ENCODE assay signal across 28 mouse cellular contexts in the genomic region with DNA sequence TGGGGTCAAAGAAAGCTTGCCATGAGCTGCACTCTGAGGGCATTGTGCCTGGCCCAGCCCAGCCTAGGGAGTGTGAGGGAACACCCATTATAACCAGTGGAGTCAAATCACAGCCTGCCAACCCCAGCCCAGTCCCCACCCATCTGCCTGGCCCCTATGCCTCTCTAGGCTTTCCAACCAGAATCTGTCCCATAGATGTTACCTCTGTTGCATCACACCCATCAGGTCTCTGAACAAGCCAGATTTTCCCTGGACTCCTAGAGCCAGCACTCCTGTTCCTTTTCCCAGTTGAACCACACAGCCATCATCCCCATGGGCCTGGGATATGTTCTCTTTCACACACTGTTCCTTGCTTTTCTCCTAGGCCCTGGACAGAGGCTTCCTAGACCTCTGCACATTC. TPM values are rescaled to one million over a fixed set of nuclear protein-coding genes. Genes with fewer than 3 reads are reported as not detected.
"Had no signal": no experiment of that assay in that cellular context is flagged by ENCODE, and none has a peak within 500 bp of the region (broad histone marks: within the 10 kb centered on the region; RNA-seq: fewer than 3 reads in every experiment).

No protein-coding gene starts in this region.

- H3K27me3 ChIP-seq: limb, embryonic 12.5 days; limb, embryonic 15.5 days; lung, embryonic 15.5 days; megakaryocyte, embryonic 14.5 days; midbrain, embryonic 13.5 days; stomach, embryonic 15.5 days had no signal

- ATAC-seq: intestine, postnatal 0 days; midbrain, embryonic 13.5 days; midbrain, embryonic 16.5 days had no signal

- H3K4me1 ChIP-seq: limb, embryonic 15.5 days; lung, embryonic 15.5 days; megakaryocyte, embryonic 14.5 days; midbrain, embryonic 10.5 days; midbrain, embryonic 13.5 days; stomach, embryonic 15.5 days had no signal

- H3K9me3 ChIP-seq: limb, embryonic 12.5 days; limb, embryonic 15.5 days; lung, embryonic 15.5 days; midbrain, embryonic 10.5 days; midbrain, embryonic 13.5 days; stomach, embryonic 15.5 days had no signal

- H3K4me3 ChIP-seq: layer of hippocampus, adult 2 months; limb, embryonic 12.5 days; limb, embryonic 15.5 days; lung, embryonic 15.5 days; megakaryocyte, embryonic 14.5 days; midbrain, embryonic 10.5 days; midbrain, embryonic 13.5 days; stomach, embryonic 15.5 days had no signal

- H3K27ac ChIP-seq: kidney, postnatal 0 days; layer of hippocampus, adult 2 months; limb, embryonic 12.5 days; limb, embryonic 15.5 days; liver, embryonic 14.5 days; lung, embryonic 15.5 days; midbrain, embryonic 10.5 days; midbrain, embryonic 13.5 days; stomach, embryonic 15.5 days had no signal

- DNase-seq: kidney, adult 2 months; kidney, postnatal 25 days; layer of hippocampus, adult 9-11 months; lung, adult 18-20 months; lung, postnatal 10 days; lung, postnatal 36 days; right cerebral cortex, adult 18-20 months; right cerebral cortex, postnatal 25 days; spleen, adult 18-20 months; thymus, adult 2 months; thymus, postnatal 14 days; thymus, postnatal 4 days had no signal

- H3K9ac ChIP-seq: limb, embryonic 12.5 days; limb, embryonic 15.5 days; liver, embryonic 14.5 days; lung, embryonic 15.5 days; midbrain, embryonic 13.5 days; stomach, embryonic 15.5 days had no signal

- H3K36me3 ChIP-seq: limb, embryonic 12.5 days; limb, embryonic 15.5 days; lung, embryonic 15.5 days; midbrain, embryonic 10.5 days; midbrain, embryonic 13.5 days; stomach, embryonic 15.5 days had no signal

- H3K4me2 ChIP-seq: limb, embryonic 12.5 days; limb, embryonic 15.5 days; lung, embryonic 15.5 days; midbrain, embryonic 13.5 days; stomach, embryonic 15.5 days had no signal

RNA-seq across cellular contexts. Expression of a gene that starts 13.5 kb away (rescaled TPM):
- polyA plus RNA-seq: intestine, postnatal 0 days; kidney, adult 2 months; kidney, embryonic 14.5 days; kidney, postnatal 0 days; large intestine, adult 2 months; limb, embryonic 12.5 days; limb, embryonic 15.5 days; liver, embryonic 14.5 days; lung, embryonic 15.5 days; midbrain, embryonic 10.5 days; midbrain, embryonic 13.5 days; midbrain, embryonic 16.5 days; neural tube, embryonic 11.5 days; neural tube, embryonic 14.5 days; stomach, embryonic 15.5 days; thymus, adult 2 months had no signal

RNA-seq across cellular contexts. Expression of a gene that starts 15.1 kb away (rescaled TPM):
- polyA plus RNA-seq: intestine, postnatal 0 days; kidney, adult 2 months; kidney, embryonic 14.5 days; kidney, postnatal 0 days; large intestine, adult 2 months; limb, embryonic 12.5 days; limb, embryonic 15.5 days; liver, embryonic 14.5 days; lung, embryonic 15.5 days; midbrain, embryonic 10.5 days; midbrain, embryonic 13.5 days; midbrain, embryonic 16.5 days; neural tube, embryonic 11.5 days; neural tube, embryonic 14.5 days; stomach, embryonic 15.5 days had no signal

RNA-seq across cellular contexts. Expression of a gene that starts 22.9 kb away (rescaled TPM):
- polyA plus RNA-seq: kidney, adult 2 months; kidney, embryonic 14.5 days; kidney, postnatal 0 days; large intestine, adult 2 months; liver, embryonic 14.5 days; lung, embryonic 15.5 days; thymus, adult 2 months had no signal

RNA-seq across cellular contexts. Expression of a gene that starts 47.6 kb away (rescaled TPM):
- polyA plus RNA-seq: intestine, postnatal 0 days; kidney, adult 2 months; kidney, embryonic 14.5 days; kidney, postnatal 0 days; large intestine, adult 2 months; limb, embryonic 12.5 days; limb, embryonic 15.5 days; midbrain, embryonic 13.5 days; neural tube, embryonic 11.5 days; neural tube, embryonic 14.5 days; stomach, embryonic 15.5 days; thymus, adult 2 months had no signal

RNA-seq across cellular contexts. Expression of a gene that starts 51.1 kb away (rescaled TPM):
- polyA plus RNA-seq: intestine, postnatal 0 days; kidney, adult 2 months; kidney, embryonic 14.5 days; kidney, postnatal 0 days; large intestine, adult 2 months; limb, embryonic 12.5 days; limb, embryonic 15.5 days; liver, embryonic 14.5 days; lung, embryonic 15.5 days; midbrain, embryonic 10.5 days; midbrain, embryonic 13.5 days; midbrain, embryonic 16.5 days; neural tube, embryonic 11.5 days; neural tube, embryonic 14.5 days; stomach, embryonic 15.5 days had no signal
